Mouse (Mus musculus): Measurements from ENCODE around the gene Marc1. TPM values are rescaled to one million over a fixed set of nuclear protein-coding genes. Genes with fewer than 3 reads are reported as not detected.

Gene Marc1
- polyA plus RNA-seq, 1 experiment, result 0.01 TPM

- H3K79me3 ChIP-seq (ENCODE audit: low read depth), result no peaks in the 10 kb centered on the region
- H3K27me3 ChIP-seq (ENCODE audit: control insufficient read depth, insufficient read depth, insufficient read length), result no peaks in the 10 kb centered on the region
- no peak overlapping the region for H3K4me3 ChIP-seq (ENCODE audit: insufficient read depth, poor library complexity, severe bottlenecking)
- no peak overlapping the region for H3ac ChIP-seq (ENCODE audit: control insufficient read depth, insufficient read length, low read depth)
- TF ChIP-seq USF1 (IDR thresholded peaks at IDR 0.05; ENCODE audit: low read depth) (no peak), MYOD1 (IDR thresholded peaks at IDR 0.05; ENCODE audit: control insufficient read depth, insufficient read length, low read depth) (no peak), CEBPB (IDR thresholded peaks at IDR 0.05; ENCODE audit: low read depth) (no peak), MYOG (IDR thresholded peaks at IDR 0.05; ENCODE audit: control insufficient read depth, extremely low read depth, insufficient read length) (no peak), FOSL1 (IDR thresholded peaks at IDR 0.05; ENCODE audit: insufficient read depth, low read length, poor library complexity, severe bottlenecking) (no peak), CTCF (IDR thresholded peaks at IDR 0.05; ENCODE audit: control insufficient read depth, insufficient read depth, insufficient read length) (no peak), MAX (IDR thresholded peaks at IDR 0.05) (no peak)
- no peaks in the 10 kb centered on the region for H3K79me2 ChIP-seq (ENCODE audit: control insufficient read depth, insufficient read depth)
- H3K36me3 ChIP-seq (ENCODE audit: control insufficient read depth, insufficient read depth), result no peaks in the 10 kb centered on the region
These were observed 33.9 kb downstream of the Marc1 start for GRCm38 (mm10) chr1:184777061-184777795.

- H3K27me3 ChIP-seq (ENCODE audit: control insufficient read depth, insufficient read depth, insufficient read length), result no peaks in the 10 kb centered on the region
- H3K36me3 ChIP-seq (ENCODE audit: control insufficient read depth, insufficient read depth), result no peaks in the 10 kb centered on the region
- H3K4me3 ChIP-seq (ENCODE audit: insufficient read depth, poor library complexity, severe bottlenecking), result no peak overlapping the region
- H3K79me3 ChIP-seq (ENCODE audit: low read depth), result no peaks in the 10 kb centered on the region
- TF ChIP-seq MAX (IDR thresholded peaks at IDR 0.05) (no peak), CEBPB (IDR thresholded peaks at IDR 0.05; ENCODE audit: low read depth) (no peak), MYOD1 (IDR thresholded peaks at IDR 0.05; ENCODE audit: control insufficient read depth, insufficient read length, low read depth) (no peak), FOSL1 (IDR thresholded peaks at IDR 0.05; ENCODE audit: insufficient read depth, low read length, poor library complexity, severe bottlenecking) (no peak), CTCF (IDR thresholded peaks at IDR 0.05; ENCODE audit: control insufficient read depth, insufficient read depth, insufficient read length) (no peak), MYOG (IDR thresholded peaks at IDR 0.05; ENCODE audit: control insufficient read depth, extremely low read depth, insufficient read length) (no peak), USF1 (IDR thresholded peaks at IDR 0.05; ENCODE audit: low read depth) (no peak)
- H3ac ChIP-seq (ENCODE audit: control insufficient read depth, insufficient read length, low read depth), result no peak overlapping the region
- H3K79me2 ChIP-seq (ENCODE audit: control insufficient read depth, insufficient read depth), result no peaks in the 10 kb centered on the region
These were observed 35.8 kb downstream of the Marc1 start for GRCm38 (mm10) chr1:184775289-184775688.

DNA sequence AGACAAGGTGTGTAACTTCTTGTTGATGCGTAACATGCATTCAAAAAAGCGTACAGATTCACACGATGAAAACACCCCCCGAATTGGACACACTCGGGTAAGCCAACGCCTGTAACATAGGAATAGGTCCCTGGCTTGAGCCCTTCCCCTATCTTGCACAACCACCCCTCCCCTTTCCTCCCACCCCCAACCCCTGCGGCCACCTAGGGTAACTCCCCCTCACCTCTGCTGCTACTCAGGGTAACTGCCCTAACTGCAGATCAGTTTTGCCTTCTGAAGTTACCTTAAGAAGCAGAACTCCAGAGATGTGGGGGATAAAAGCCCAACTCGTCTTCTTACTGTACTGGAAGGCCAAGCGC, 39.2 kb downstream of the Marc1 start:
- H3K79me2 ChIP-seq (ENCODE audit: control insufficient read depth, insufficient read depth), result no peaks in the 10 kb centered on the region
- H3K79me3 ChIP-seq (ENCODE audit: low read depth), result no peaks in the 10 kb centered on the region
- no peak overlapping the region for H3ac ChIP-seq (ENCODE audit: control insufficient read depth, insufficient read length, low read depth)
- TF ChIP-seq MYOG (IDR thresholded peaks at IDR 0.05; ENCODE audit: control insufficient read depth, extremely low read depth, insufficient read length) (no peak), CEBPB (IDR thresholded peaks at IDR 0.05; ENCODE audit: low read depth) (no peak), MYOD1 (IDR thresholded peaks at IDR 0.05; ENCODE audit: control insufficient read depth, insufficient read length, low read depth) (no peak), MAX (IDR thresholded peaks at IDR 0.05) (no peak), CTCF (IDR thresholded peaks at IDR 0.05; ENCODE audit: control insufficient read depth, insufficient read depth, insufficient read length) (no peak), USF1 (IDR thresholded peaks at IDR 0.05; ENCODE audit: low read depth) (no peak)
- no peaks in the 10 kb centered on the region for H3K27me3 ChIP-seq (ENCODE audit: control insufficient read depth, insufficient read depth, insufficient read length)
- H3K4me3 ChIP-seq (ENCODE audit: insufficient read depth, poor library complexity, severe bottlenecking), result no peak overlapping the region
- H3K36me3 ChIP-seq (ENCODE audit: control insufficient read depth, insufficient read depth), result no peaks in the 10 kb centered on the region

DNA sequence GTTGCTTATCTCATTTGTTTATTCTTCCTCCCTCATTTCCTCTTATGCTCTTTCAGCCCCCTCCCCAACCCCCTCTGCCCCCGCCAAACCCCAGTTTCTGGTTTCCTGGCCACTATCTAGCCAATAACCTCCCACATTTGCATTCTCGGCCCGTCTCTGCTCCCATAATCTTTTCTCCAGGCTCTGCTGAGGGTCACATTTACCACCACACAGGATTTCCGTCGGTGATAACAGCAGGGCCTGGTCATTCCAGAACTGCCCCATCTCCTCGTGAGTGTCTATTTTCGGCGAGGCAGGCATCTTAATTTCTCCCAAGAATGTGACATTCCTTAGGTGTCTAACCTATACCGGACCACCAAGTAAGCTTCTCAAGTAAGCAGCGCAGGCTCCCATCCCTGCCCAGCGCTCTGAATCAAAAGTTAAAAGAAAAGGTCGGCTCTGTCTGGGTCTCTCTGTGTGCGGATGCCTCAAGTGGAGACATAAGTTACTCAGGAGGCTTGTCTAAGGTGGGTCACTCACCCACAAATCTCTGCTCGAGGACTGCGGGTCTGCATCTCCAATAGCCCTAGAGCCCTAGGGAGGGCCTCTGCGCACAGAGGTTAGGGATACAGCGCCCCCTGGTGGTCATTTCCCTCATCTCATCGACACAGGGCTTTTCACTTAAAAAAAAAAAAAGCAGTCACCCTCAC, 39.8 kb downstream of the Marc1 start:
- TF ChIP-seq MYOD1 (IDR thresholded peaks at IDR 0.05; ENCODE audit: control insufficient read depth, insufficient read length, low read depth) (no peak), CEBPB (IDR thresholded peaks at IDR 0.05; ENCODE audit: low read depth) (no peak), MYOG (IDR thresholded peaks at IDR 0.05; ENCODE audit: control insufficient read depth, extremely low read depth, insufficient read length) (no peak), FOSL1 (IDR thresholded peaks at IDR 0.05; ENCODE audit: insufficient read depth, low read length, poor library complexity, severe bottlenecking) (no peak), MAX (IDR thresholded peaks at IDR 0.05) (no peak), USF1 (IDR thresholded peaks at IDR 0.05; ENCODE audit: low read depth) (no peak), CTCF (IDR thresholded peaks at IDR 0.05; ENCODE audit: control insufficient read depth, insufficient read depth, insufficient read length) (peak; percentile 5)
- H3K79me2 ChIP-seq (ENCODE audit: control insufficient read depth, insufficient read depth), result no peaks in the 10 kb centered on the region
- H3K79me3 ChIP-seq (ENCODE audit: low read depth), result no peaks in the 10 kb centered on the region
- no peaks in the 10 kb centered on the region for H3K36me3 ChIP-seq (ENCODE audit: control insufficient read depth, insufficient read depth)
- no peak overlapping the region for H3ac ChIP-seq (ENCODE audit: control insufficient read depth, insufficient read length, low read depth)
- H3K4me3 ChIP-seq (ENCODE audit: insufficient read depth, poor library complexity, severe bottlenecking), result no peak overlapping the region
- no peaks in the 10 kb centered on the region for H3K27me3 ChIP-seq (ENCODE audit: control insufficient read depth, insufficient read depth, insufficient read length)

DNA sequence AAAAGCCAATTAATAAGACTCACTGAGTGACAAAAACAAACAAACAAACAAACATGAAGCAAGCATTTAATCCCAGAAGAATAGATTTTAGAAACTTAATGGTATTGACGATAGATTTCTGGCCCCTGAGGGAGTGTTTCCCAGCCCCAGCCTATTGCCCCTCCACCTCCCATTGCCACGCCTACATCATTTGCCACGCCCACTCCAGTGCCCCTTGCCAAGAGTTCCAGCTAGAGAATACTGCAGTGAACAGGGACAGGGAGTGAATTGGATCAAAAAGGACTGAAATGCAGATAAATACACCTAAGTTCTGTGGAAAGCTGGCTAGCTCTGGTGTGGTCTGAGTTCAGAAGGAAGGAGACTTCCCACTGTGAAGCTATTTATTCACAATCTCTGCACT, 47.2 kb downstream of the Marc1 start:
- H3ac ChIP-seq (ENCODE audit: control insufficient read depth, insufficient read length, low read depth), result no peak overlapping the region
- TF ChIP-seq USF1 (IDR thresholded peaks at IDR 0.05; ENCODE audit: low read depth) (no peak), MYOD1 (IDR thresholded peaks at IDR 0.05; ENCODE audit: control insufficient read depth, insufficient read length, low read depth) (no peak), FOSL1 (IDR thresholded peaks at IDR 0.05; ENCODE audit: insufficient read depth, low read length, poor library complexity, severe bottlenecking) (no peak), MAX (IDR thresholded peaks at IDR 0.05) (no peak), CEBPB (IDR thresholded peaks at IDR 0.05; ENCODE audit: low read depth) (no peak), CTCF (IDR thresholded peaks at IDR 0.05; ENCODE audit: control insufficient read depth, insufficient read depth, insufficient read length) (no peak), MYOG (IDR thresholded peaks at IDR 0.05; ENCODE audit: control insufficient read depth, extremely low read depth, insufficient read length) (no peak)
- H3K4me3 ChIP-seq (ENCODE audit: insufficient read depth, poor library complexity, severe bottlenecking), result no peak overlapping the region
- no peaks in the 10 kb centered on the region for H3K27me3 ChIP-seq (ENCODE audit: control insufficient read depth, insufficient read depth, insufficient read length)
- no peaks in the 10 kb centered on the region for H3K79me2 ChIP-seq (ENCODE audit: control insufficient read depth, insufficient read depth)
- H3K36me3 ChIP-seq (ENCODE audit: control insufficient read depth, insufficient read depth), result no peaks in the 10 kb centered on the region
- no peaks in the 10 kb centered on the region for H3K79me3 ChIP-seq (ENCODE audit: low read depth)

Data from C2C12 (cell line).